Mouse (Mus musculus) forebrain, embryonic 16.5 days (tissue): ENCODE measurements around the gene Uimc1. TPM values are rescaled to one million over a fixed set of nuclear protein-coding genes. Genes with fewer than 3 reads are reported as not detected.

Source experiments
- ATAC-seq: fragments of 200-750 bp; cut with Nextera tagmentation; 2 replicates; pipeline ENCODE4 v1.8.0; 2017; ENCODE audit warnings: mild to moderate bottlenecking, moderate library complexity
- H3K27ac ChIP-seq: fragments of 300-500 bp; sonication (generic); 2 replicates; pipeline ENCODE4 v1.5.1; 2014; ENCODE audit warnings: low read length, control low read depth
- H3K27me3 ChIP-seq: fragments of 300-500 bp; sonication (generic); replicated peaks from 2 replicates; pipeline ENCODE4 v1.6.1; 2014; ENCODE audit warnings: low read length; ENCODE audit not compliant: control insufficient read depth, insufficient read depth
- H3K36me3 ChIP-seq: fragments of 300-500 bp; sonication (generic); 2 replicates; pipeline ENCODE4 v1.6.1; 2014; ENCODE audit not compliant: control insufficient read depth, insufficient read depth
- H3K4me1 ChIP-seq: fragments of 300-500 bp; sonication (generic); replicated peaks from 2 replicates; pipeline ENCODE4 v1.6.1; 2014; ENCODE audit warnings: low read length; ENCODE audit not compliant: control insufficient read depth, insufficient read depth
- H3K4me2 ChIP-seq: fragments of 300-500 bp; sonication (generic); 2 replicates; pipeline ENCODE4 v1.6.1; 2014; ENCODE audit warnings: mild to moderate bottlenecking, low read length, control low read depth
- H3K4me3 ChIP-seq: fragments of 300-500 bp; sonication (generic); replicated peaks from 2 replicates; pipeline ENCODE4 v1.5.1; 2014; ENCODE audit warnings: mild to moderate bottlenecking, low read length, control low read depth
- H3K9ac ChIP-seq: fragments of 300-500 bp; sonication (generic); replicated peaks from 2 replicates; pipeline ENCODE4 v1.6.1; 2014; ENCODE audit warnings: low read depth, low read length, control low read depth
- H3K9me3 ChIP-seq: fragments of 300-500 bp; sonication (generic); 2 replicates; pipeline ENCODE4 v1.6.1; 2016; ENCODE audit warnings: low read length; ENCODE audit not compliant: control insufficient read depth
- WGBS: fragments of 180-500 bp; shearing (Covaris S2); extraction: QIAGEN DNeasy Blood & Tissue Kit; methylation state at CpG from one replicate; pipeline ENCODE4 v1.1.7; 2014; 5-methylcytosine and 5-hydroxymethylcytosine counted together
- polyA plus RNA-seq: library from polyadenylated mRNA; unstranded; fragments of >200 nt; fragmentation: Nextera tagmentation; extraction: Ambion mirVana; gene quantifications from 2 replicates; pipeline ENCODE4 v1.2.1, GENCODE M21; 2015

Gene Uimc1
- polyA plus RNA-seq, 1 experiment from 2014 or later, result 25.7 TPM

GRCm38 (mm10) chr13:55019181-55019580 lies 80.9 kb downstream of the Uimc1 start:
- H3K36me3 ChIP-seq, result no peaks in the 10 kb centered on the region
- no peak overlapping the region for H3K4me2 ChIP-seq
- ATAC-seq, result no peak
- no peaks in the 10 kb centered on the region for H3K27me3 ChIP-seq
- no peak overlapping the region for H3K27ac ChIP-seq
- WGBS, result 60% methylated on average over 3 of the region's 3 CpGs
- H3K4me3 ChIP-seq, result no peak overlapping the region
- no peaks in the 10 kb centered on the region for H3K4me1 ChIP-seq
- H3K9ac ChIP-seq, result no peak overlapping the region
- H3K9me3 ChIP-seq, result no peaks in the 10 kb centered on the region

- no peaks in the 10 kb centered on the region for H3K27me3 ChIP-seq
- H3K4me3 ChIP-seq, result no peak overlapping the region
- no peak overlapping the region for H3K4me2 ChIP-seq
- no peak overlapping the region for H3K27ac ChIP-seq
- 84% methylated on average over 9 of the region's 9 CpGs for WGBS
- no peaks in the 10 kb centered on the region for H3K4me1 ChIP-seq
- no peak for ATAC-seq
- no peak overlapping the region for H3K9ac ChIP-seq
- H3K36me3 ChIP-seq, result no peaks in the 10 kb centered on the region
- no peaks in the 10 kb centered on the region for H3K9me3 ChIP-seq
These were observed 81.4 kb downstream of the Uimc1 start for GRCm38 (mm10) chr13:55018700-55019099.

GRCm38 (mm10) chr13:55017898-55018599 lies 82.1 kb downstream of the Uimc1 start:
- H3K36me3 ChIP-seq, result no peaks in the 10 kb centered on the region
- ATAC-seq, result no peak
- H3K9me3 ChIP-seq, result no peaks in the 10 kb centered on the region
- H3K27me3 ChIP-seq, result no peaks in the 10 kb centered on the region
- no peaks in the 10 kb centered on the region for H3K4me1 ChIP-seq
- H3K4me3 ChIP-seq, result no peak overlapping the region
- H3K4me2 ChIP-seq, result no peak overlapping the region
- no peak overlapping the region for H3K9ac ChIP-seq
- H3K27ac ChIP-seq, result no peak overlapping the region
- 79% methylated on average over 8 of the region's 8 CpGs for WGBS

GRCm38 (mm10) chr13:55017154-55017897 lies 82.8 kb downstream of the Uimc1 start:
- Histone ChIP-seq H3K27me3 (no peaks in the 10 kb centered on the region), H3K4me1 (no peaks in the 10 kb centered on the region), H3K4me2 (no peak overlapping the region), H3K36me3 (no peaks in the 10 kb centered on the region), H3K9ac (no peak overlapping the region), H3K27ac (no peak overlapping the region), H3K9me3 (no peaks in the 10 kb centered on the region), H3K4me3 (no peak overlapping the region)
- ATAC-seq, result no peak
- WGBS, result 89% methylated on average over 12 of the region's 12 CpGs

- no peaks in the 10 kb centered on the region for H3K36me3 ChIP-seq
- H3K9ac ChIP-seq, result no peak overlapping the region
- ATAC-seq, result no peak
- no peaks in the 10 kb centered on the region for H3K27me3 ChIP-seq
- no peak overlapping the region for H3K27ac ChIP-seq
- 60% methylated on average over 9 of the region's 9 CpGs for WGBS
- no peaks in the 10 kb centered on the region for H3K4me1 ChIP-seq
- no peaks in the 10 kb centered on the region for H3K9me3 ChIP-seq
- no peak overlapping the region for H3K4me2 ChIP-seq
- H3K4me3 ChIP-seq, result no peak overlapping the region
These were observed 85.6 kb downstream of the Uimc1 start for GRCm38 (mm10) chr13:55014451-55014850.

- no peaks in the 10 kb centered on the region for H3K9me3 ChIP-seq
- WGBS, result 22% methylated on average over 9 of the region's 9 CpGs
- ATAC-seq, result no peak
- no peaks in the 10 kb centered on the region for H3K4me1 ChIP-seq
- no peaks in the 10 kb centered on the region for H3K27me3 ChIP-seq
- H3K9ac ChIP-seq, result no peak overlapping the region
- H3K4me2 ChIP-seq, result no peak overlapping the region
- H3K4me3 ChIP-seq, result no peak overlapping the region
- no peaks in the 10 kb centered on the region for H3K36me3 ChIP-seq
- H3K27ac ChIP-seq, result no peak overlapping the region
These were observed 86.3 kb downstream of the Uimc1 start for GRCm38 (mm10) chr13:55013702-55014344.

- H3K4me1 ChIP-seq, result peaks cover 4% of the 10 kb centered on the region; the same call in 1 of the 2 replicates
- ATAC-seq, result peak; percentile 32
- H3K4me2 ChIP-seq, result no peak overlapping the region
- H3K27ac ChIP-seq, result no peak overlapping the region
- H3K9ac ChIP-seq, result no peak overlapping the region
- no peaks in the 10 kb centered on the region for H3K9me3 ChIP-seq
- 6% methylated on average over 14 of the region's 14 CpGs for WGBS
- no peak overlapping the region for H3K4me3 ChIP-seq
- no peaks in the 10 kb centered on the region for H3K27me3 ChIP-seq
- no peaks in the 10 kb centered on the region for H3K36me3 ChIP-seq
These were observed 88.1 kb downstream of the Uimc1 start for GRCm38 (mm10) chr13:55011981-55012478.

GRCm38 (mm10) chr13:55011103-55011502 lies 89.0 kb downstream of the Uimc1 start:
- 91% methylated on average over 15 of the region's 15 CpGs for WGBS
- peaks cover 6% of the 10 kb centered on the region; the same call in 1 of the 2 replicates for H3K4me1 ChIP-seq
- H3K4me3 ChIP-seq, result no peak overlapping the region
- no peak overlapping the region for H3K9ac ChIP-seq
- H3K27me3 ChIP-seq, result no peaks in the 10 kb centered on the region
- ATAC-seq, result no peak
- H3K9me3 ChIP-seq, result no peaks in the 10 kb centered on the region
- H3K36me3 ChIP-seq, result no peaks in the 10 kb centered on the region
- H3K27ac ChIP-seq, result no peak overlapping the region
- no peak overlapping the region for H3K4me2 ChIP-seq

- H3K4me3 ChIP-seq, result no peak overlapping the region
- no peaks in the 10 kb centered on the region for H3K36me3 ChIP-seq
- no peak overlapping the region for H3K27ac ChIP-seq
- H3K4me2 ChIP-seq, result no peak overlapping the region
- no peaks in the 10 kb centered on the region for H3K9me3 ChIP-seq
- no peak overlapping the region for H3K9ac ChIP-seq
- peak; percentile 54; the same call in 1 of the 2 replicates for ATAC-seq
- no peaks in the 10 kb centered on the region for H3K27me3 ChIP-seq
- WGBS, result 34% methylated on average over 6 of the region's 6 CpGs
- peaks cover 10% of the 10 kb centered on the region; the same call in 1 of the 2 replicates for H3K4me1 ChIP-seq
These were observed 91.5 kb downstream of the Uimc1 start for GRCm38 (mm10) chr13:55008589-55008988.
